9 mouse cellular contexts compared by ENCODE assay signal in the genomic region with DNA sequence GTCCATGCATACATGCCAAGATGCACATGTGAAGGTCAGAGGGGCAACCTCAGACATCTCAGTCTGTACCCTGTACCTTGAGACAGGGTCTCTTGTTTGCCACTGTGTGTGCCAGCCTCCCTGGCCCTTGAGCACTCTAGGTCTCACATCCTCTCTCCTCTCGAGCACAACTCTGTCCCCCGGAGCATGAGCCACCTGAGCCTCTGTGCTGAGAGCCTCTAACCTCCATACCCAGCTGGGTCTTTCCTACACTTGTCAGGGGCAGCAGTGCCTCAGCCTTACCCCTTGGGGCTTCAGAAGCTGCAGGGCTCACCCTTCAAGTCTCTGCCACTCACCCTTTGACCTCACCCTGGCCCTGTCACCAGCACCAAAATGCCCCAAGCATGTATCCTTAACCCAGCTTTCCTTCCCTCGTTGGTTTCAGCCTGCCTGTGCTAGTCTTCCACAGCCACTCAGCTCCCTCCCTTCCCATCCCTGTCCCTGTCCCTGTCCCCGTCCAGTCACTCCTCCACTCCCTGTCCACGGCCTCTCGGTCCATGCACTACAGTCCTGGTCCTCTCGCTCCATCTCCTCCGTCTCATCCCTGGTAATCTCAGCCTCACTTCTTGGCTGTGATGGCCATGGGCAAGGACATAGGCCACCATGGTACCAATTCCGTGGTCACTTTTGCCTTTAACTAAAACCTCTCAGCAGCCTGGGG. TPM values are rescaled to one million over a fixed set of nuclear protein-coding genes. Genes with fewer than 3 reads are reported as not detected.
DNase-seq lines count a peak whose midpoint lies in the region; ATAC-seq and TF ChIP-seq lines count a peak whose summit lies in the region.
"Had no signal": no experiment of that assay in that cellular context is flagged by ENCODE, and none has a peak within 500 bp of the region (broad histone marks: within the 10 kb centered on the region; RNA-seq: fewer than 3 reads in every experiment).

No protein-coding gene starts in this region.

- no peak for TF ChIP-seq RAD21 in MEL (IDR thresholded peaks at IDR 0.05; ENCODE audit: low read depth, low read length)

- no peak for TF ChIP-seq POLR2A in MEL (IDR thresholded peaks at IDR 0.05; ENCODE audit: control insufficient read depth in 1 of 2, insufficient read depth in 1 of 2, low read depth in 1 of 2, low read length in 2 of 2, poor library complexity in 1 of 2)

- DNase-seq in heart, postnatal 14 days = no peak
- DNase-seq in MEL (ENCODE audit: low read depth, low spot score) = no peak
- DNase-seq in hindbrain, embryonic 14.5 days (ENCODE audit: low spot score) = no peak
- no peak for DNase-seq in adrenal gland, adult (ENCODE audit: inconsistent age in 2 of 2, low spot score in 1 of 2)
- no peak for DNase-seq in gastrocnemius, adult 18-20 months (ENCODE audit: low spot score)
- DNase-seq: adrenal gland, postnatal 36 days had no signal

- peak overlapping the region; percentile 79 for H3K4me2 ChIP-seq in heart, embryonic 13.5 days
- 0 out of 2 replicates have a peak overlapping the region, but pooled peaks have one; percentile 84 for H3K4me2 ChIP-seq in hindbrain, embryonic 14.5 days (replicated peaks)
- H3K4me2 ChIP-seq in liver, embryonic 16.5 days (ENCODE audit: low read depth, low read length) = peak overlapping the region; percentile 84; the same call in 1 of the 2 replicates

- no peaks in the 10 kb centered on the region for H3K9me3 ChIP-seq in heart, embryonic 13.5 days
- H3K9me3 ChIP-seq in MEL (replicated peaks; ENCODE audit: insufficient read depth, low read length) = no peaks in the 10 kb centered on the region
- no peaks in the 10 kb centered on the region for H3K9me3 ChIP-seq in hindbrain, embryonic 14.5 days (ENCODE audit: control insufficient read depth, low read length)
- H3K9me3 ChIP-seq in liver, embryonic 16.5 days (replicated peaks; ENCODE audit: control insufficient read depth, low read length) = no peaks in the 10 kb centered on the region

- intact Hi-C loops in heart, postnatal 14 days (cut with DNase I) = loop anchor here (1.0 to 2.0 kb wide), 2 partner anchors 18 to 41 kb away; no protein-coding TSS in a partner anchor

- no peak for TF ChIP-seq CTCF in MEL (IDR thresholded peaks at IDR 0.05 in 2 of 3, conservative IDR thresholded peaks at IDR 0.05 in 1 of 3; ENCODE audit: control insufficient read depth in 1 of 3, insufficient read depth in 1 of 3, low read depth in 2 of 3, low read length in 3 of 3, poor library complexity in 1 of 3, severe bottlenecking in 1 of 3)

- no peak for TF ChIP-seq EP300 in MEL (IDR thresholded peaks at IDR 0.05; ENCODE audit: low read depth in 1 of 2, low read length in 2 of 2)

- no peak for ATAC-seq in heart, embryonic 13.5 days (ENCODE audit: extremely low read depth, insufficient number of reproducible peaks, low FRiP score, low TSS enrichment)
- ATAC-seq in hindbrain, embryonic 14.5 days (ENCODE audit: low FRiP score) = no peak
- ATAC-seq in liver, embryonic 16.5 days (ENCODE audit: low read depth) = no peak
- ATAC-seq in erythroid progenitor cell, adult 5-6 weeks (replicated peaks; ENCODE audit: low FRiP score, poor library complexity, severe bottlenecking) = no peak

- 80% methylated on average over 9 of the region's 9 CpGs for WGBS in heart, embryonic 13.5 days
- 74% methylated on average over 9 of the region's 9 CpGs for WGBS in hindbrain, embryonic 14.5 days
- WGBS in liver, embryonic 16.5 days (ENCODE audit: insufficient replicate concordance) = 66% methylated on average over 9 of the region's 9 CpGs

- no peaks in the 10 kb centered on the region for H3K27me3 ChIP-seq in heart, embryonic 13.5 days (replicated peaks)
- H3K27me3 ChIP-seq in MEL (ENCODE audit: control insufficient read depth in 1 of 2, insufficient read depth in 2 of 2, low read length in 2 of 2) = no peaks in the 10 kb centered on the region
- H3K27me3 ChIP-seq in hindbrain, embryonic 14.5 days (ENCODE audit: control insufficient read depth, insufficient read depth, low read length) = no peaks in the 10 kb centered on the region
- H3K27me3 ChIP-seq in liver, embryonic 16.5 days (ENCODE audit: control insufficient read depth, insufficient read depth, low read depth, low read length) = no peaks in the 10 kb centered on the region

- H3K36me3 ChIP-seq in heart, embryonic 13.5 days = peaks cover 56% of the 10 kb centered on the region
- peaks cover 4 to 9% of the 10 kb centered on the region in 2 experiments; a peak in 3 of 4 replicates for H3K36me3 ChIP-seq in MEL (ENCODE audit: control insufficient read depth in 1 of 2, insufficient read depth in 2 of 2, low read length in 2 of 2)
- H3K36me3 ChIP-seq in hindbrain, embryonic 14.5 days (replicated peaks; ENCODE audit: control insufficient read depth, insufficient read depth) = peaks cover 24% of the 10 kb centered on the region; the same call in 1 of the 2 replicates
- no peaks in the 10 kb centered on the region; the same call in 1 of the 2 replicates for H3K36me3 ChIP-seq in liver, embryonic 16.5 days (ENCODE audit: control insufficient read depth, insufficient read depth)

- H3K27ac ChIP-seq in heart, embryonic 13.5 days (replicated peaks) = no peak overlapping the region; the same call in 1 of the 2 replicates
- no peak overlapping the region for H3K27ac ChIP-seq in MEL (ENCODE audit: control insufficient read depth, low read depth, low read length)
- no peak overlapping the region for H3K27ac ChIP-seq in hindbrain, embryonic 14.5 days
- no peak overlapping the region for H3K27ac ChIP-seq in liver, embryonic 16.5 days (ENCODE audit: low read length)

- peaks cover 14% of the 10 kb centered on the region for H3K79me2 ChIP-seq in MEL (ENCODE audit: control insufficient read depth, insufficient read depth, low read length, poor library complexity)

- no peak overlapping the region for H3K4me3 ChIP-seq in heart, embryonic 13.5 days
- peak overlapping the region in 1 of 2 experiments; percentile 76; a peak in 3 of 4 replicates for H3K4me3 ChIP-seq in MEL (ENCODE audit: control insufficient read depth in 1 of 2, insufficient read depth in 1 of 2, low read depth in 2 of 2, low read length in 2 of 2)
- no peak overlapping the region for H3K4me3 ChIP-seq in hindbrain, embryonic 14.5 days (replicated peaks; ENCODE audit: low read length)
- H3K4me3 ChIP-seq in liver, embryonic 16.5 days (ENCODE audit: low read depth, low read length) = no peak overlapping the region

- H3K4me1 ChIP-seq in heart, embryonic 13.5 days = peaks cover 38% of the 10 kb centered on the region
- H3K4me1 ChIP-seq in MEL (ENCODE audit: control insufficient read depth in 1 of 2, insufficient read depth in 2 of 2, low read length in 2 of 2) = peaks cover 0 to 10% of the 10 kb centered on the region in 2 experiments; a peak in 2 of 4 replicates
- H3K4me1 ChIP-seq in hindbrain, embryonic 14.5 days (replicated peaks; ENCODE audit: control insufficient read depth, insufficient read depth, low read length) = peaks cover 12% of the 10 kb centered on the region
- peaks cover 37% of the 10 kb centered on the region for H3K4me1 ChIP-seq in liver, embryonic 16.5 days (ENCODE audit: control insufficient read depth, low read depth, low read length)

- peak overlapping the region; percentile 90 for H3K9ac ChIP-seq in heart, embryonic 13.5 days
- peak overlapping the region; percentile 88 for H3K9ac ChIP-seq in MEL (ENCODE audit: control insufficient read depth, low read depth, low read length, poor library complexity, severe bottlenecking)
- peak overlapping the region; percentile 83; the same call in 1 of the 2 replicates for H3K9ac ChIP-seq in hindbrain, embryonic 14.5 days
- H3K9ac ChIP-seq in liver, embryonic 16.5 days (ENCODE audit: low read depth, low read length) = no peak overlapping the region

RNA-seq across cellular contexts. Expression of gene Trim65, which starts 1.7 kb away (rescaled TPM):
- 4.2 and 4.3 TPM in 2 replicates for polyA plus RNA-seq in heart, embryonic 13.5 days (2015; fragmentation: Nextera tagmentation; extraction: Ambion mirVana)
- 1 to 10 TPM; 7.3 to 8.2 TPM for total RNA-seq in heart, postnatal 14 days (2021)
- total RNA-seq in MEL (2012; rRNA removed) = 8.2 and 8.8 TPM in 2 replicates
- polyA plus RNA-seq in MEL (2012; ENCODE audit: insufficient read depth in 1 of 2, insufficient read length in 2 of 2, low read depth in 1 of 2, low replicate concordance in 2 of 2, missing spikeins in 1 of 2) = 10 to 100 TPM in 1 of 2 experiments, not detected in 1; 10.7 TPM
- polyA plus RNA-seq in hindbrain, embryonic 14.5 days (2014; fragmentation: Nextera tagmentation; extraction: Ambion mirVana) = 2.7 and 2.9 TPM in 2 replicates
- polyA plus RNA-seq in liver, embryonic 16.5 days (2015; fragmentation: Nextera tagmentation; extraction: Ambion mirVana) = 1.2 and 1.5 TPM in 2 replicates
- total RNA-seq in erythroid progenitor cell, adult 5-6 weeks (2015; ENCODE audit: low replicate concordance) = 4.0 and 4.6 TPM in 2 replicates
- 0.30 and 1.4 TPM in 2 replicates for total RNA-seq in erythroid progenitor cell, adult 5-6 weeks (2017; ENCODE audit: low replicate concordance)
- 1 to 10 TPM; 4.2 to 4.6 TPM for total RNA-seq in gastrocnemius, adult 18-20 months (2021)

RNA-seq across cellular contexts. Expression of gene Trim47, which starts 2.2 kb away (rescaled TPM):
- 46.1 and 51.1 TPM in 2 replicates for polyA plus RNA-seq in heart, embryonic 13.5 days (2015; fragmentation: Nextera tagmentation; extraction: Ambion mirVana)
- 10 to 100 TPM; 46.3 to 46.9 TPM for total RNA-seq in heart, postnatal 14 days (2021)
- 3.6 and 6.7 TPM in 2 replicates for total RNA-seq in MEL (2012; rRNA removed)
- 1 to 10 TPM in 1 of 2 experiments, not detected in 1; 5.6 TPM for polyA plus RNA-seq in MEL (2012; ENCODE audit: insufficient read depth in 1 of 2, insufficient read length in 2 of 2, low read depth in 1 of 2, low replicate concordance in 2 of 2, missing spikeins in 1 of 2)
- 9.4 and 10.6 TPM in 2 replicates for polyA plus RNA-seq in hindbrain, embryonic 14.5 days (2014; fragmentation: Nextera tagmentation; extraction: Ambion mirVana)
- polyA plus RNA-seq in liver, embryonic 16.5 days (2015; fragmentation: Nextera tagmentation; extraction: Ambion mirVana) = 5.1 and 6.2 TPM in 2 replicates
- total RNA-seq in erythroid progenitor cell, adult 5-6 weeks (2015; ENCODE audit: low replicate concordance) = 2.5 TPM in 1 of 2 replicates, not detected in the other
- total RNA-seq in erythroid progenitor cell, adult 5-6 weeks (2017; ENCODE audit: low replicate concordance) = 0.90 TPM in 1 of 2 replicates, not detected in the other
- total RNA-seq in gastrocnemius, adult 18-20 months (2021) = 1 to 10 TPM; 8.1 to 9.6 TPM

RNA-seq across cellular contexts. Expression of gene Mrpl38, which starts 9.4 kb away (rescaled TPM):
- polyA plus RNA-seq in heart, embryonic 13.5 days (2015; fragmentation: Nextera tagmentation; extraction: Ambion mirVana) = 82.4 and 92.2 TPM in 2 replicates
- total RNA-seq in heart, postnatal 14 days (2021) = 10 to 100 TPM; 55.5 to 56.3 TPM
- total RNA-seq in MEL (2012; rRNA removed) = 105 and 113 TPM in 2 replicates
- 100 to 1,000 TPM in 1 of 2 experiments, not detected in 1; 157 TPM for polyA plus RNA-seq in MEL (2012; ENCODE audit: insufficient read depth in 1 of 2, insufficient read length in 2 of 2, low read depth in 1 of 2, low replicate concordance in 2 of 2, missing spikeins in 1 of 2)
- polyA plus RNA-seq in hindbrain, embryonic 14.5 days (2014; fragmentation: Nextera tagmentation; extraction: Ambion mirVana) = 79.4 and 83.1 TPM in 2 replicates
- polyA plus RNA-seq in liver, embryonic 16.5 days (2015; fragmentation: Nextera tagmentation; extraction: Ambion mirVana) = 44.4 and 44.7 TPM in 2 replicates
- 9.2 and 16.9 TPM in 2 replicates for total RNA-seq in erythroid progenitor cell, adult 5-6 weeks (2015; ENCODE audit: low replicate concordance)
- total RNA-seq in erythroid progenitor cell, adult 5-6 weeks (2017; ENCODE audit: low replicate concordance) = 5.3 and 8.5 TPM in 2 replicates
- total RNA-seq in gastrocnemius, adult 18-20 months (2021) = 10 to 100 TPM; 48.4 to 52.9 TPM

RNA-seq across cellular contexts. Expression of gene Fbf1, which starts 38.7 kb away (rescaled TPM):
- 22.8 and 24.4 TPM in 2 replicates for polyA plus RNA-seq in heart, embryonic 13.5 days (2015; fragmentation: Nextera tagmentation; extraction: Ambion mirVana)
- 10 to 100 TPM; 15.1 to 17.2 TPM for total RNA-seq in heart, postnatal 14 days (2021)
- 29.0 and 32.5 TPM in 2 replicates for total RNA-seq in MEL (2012; rRNA removed)
- polyA plus RNA-seq in MEL (2012; ENCODE audit: insufficient read depth in 1 of 2, insufficient read length in 2 of 2, low read depth in 1 of 2, low replicate concordance in 2 of 2, missing spikeins in 1 of 2) = 10 to 100 TPM in 1 of 2 experiments, not detected in 1; 29.2 TPM
- polyA plus RNA-seq in hindbrain, embryonic 14.5 days (2014; fragmentation: Nextera tagmentation; extraction: Ambion mirVana) = 43.0 and 45.4 TPM in 2 replicates
- polyA plus RNA-seq in liver, embryonic 16.5 days (2015; fragmentation: Nextera tagmentation; extraction: Ambion mirVana) = 5.7 and 6.6 TPM in 2 replicates
- total RNA-seq in erythroid progenitor cell, adult 5-6 weeks (2015; ENCODE audit: low replicate concordance) = 13.3 and 32.7 TPM in 2 replicates
- 12.3 and 27.5 TPM in 2 replicates for total RNA-seq in erythroid progenitor cell, adult 5-6 weeks (2017; ENCODE audit: low replicate concordance)
- 10 to 100 TPM in 1 of 2 experiments, 1 to 10 TPM in 1; 8.9 to 11.0 TPM for total RNA-seq in gastrocnemius, adult 18-20 months (2021)

RNA-seq across cellular contexts. Expression of gene Wbp2, which starts 42.4 kb away (rescaled TPM):
- polyA plus RNA-seq in heart, embryonic 13.5 days (2015; fragmentation: Nextera tagmentation; extraction: Ambion mirVana) = 134 and 138 TPM in 2 replicates
- total RNA-seq in heart, postnatal 14 days (2021) = 10 to 100 TPM; 83.6 to 89.5 TPM
- 16.5 and 19.4 TPM in 2 replicates for total RNA-seq in MEL (2012; rRNA removed)
- 10 to 100 TPM in 1 of 2 experiments, not detected in 1; 75.8 TPM for polyA plus RNA-seq in MEL (2012; ENCODE audit: insufficient read depth in 1 of 2, insufficient read length in 2 of 2, low read depth in 1 of 2, low replicate concordance in 2 of 2, missing spikeins in 1 of 2)
- polyA plus RNA-seq in hindbrain, embryonic 14.5 days (2014; fragmentation: Nextera tagmentation; extraction: Ambion mirVana) = 164 and 183 TPM in 2 replicates
- 85.2 and 110 TPM in 2 replicates for polyA plus RNA-seq in liver, embryonic 16.5 days (2015; fragmentation: Nextera tagmentation; extraction: Ambion mirVana)
- 114 and 127 TPM in 2 replicates for total RNA-seq in erythroid progenitor cell, adult 5-6 weeks (2015; ENCODE audit: low replicate concordance)
- 43.8 and 56.9 TPM in 2 replicates for total RNA-seq in erythroid progenitor cell, adult 5-6 weeks (2017; ENCODE audit: low replicate concordance)
- total RNA-seq in gastrocnemius, adult 18-20 months (2021) = 10 to 100 TPM; 91.4 to 92.8 TPM
